Mouse (Mus musculus) midbrain, embryonic 15.5 days (tissue): ENCODE data around the gene Tmpo. TPM values are rescaled to one million over a fixed set of nuclear protein-coding genes. Genes with fewer than 3 reads are reported as not detected.
"Not testable (repeated sequence)": the region's sequence is repeated elsewhere in the genome, so short reads cannot be mapped to it uniquely, and the experiment has no call there.

Experiments used
- ATAC-seq: fragments of 200-750 bp; cut with Nextera tagmentation; replicated peaks from 2 replicates; pipeline ENCODE4 v1.8.0; 2017; ENCODE audit warnings: moderate TSS enrichment
- H3K27ac ChIP-seq: fragments of 300-500 bp; sonication (generic); 2 replicates; pipeline ENCODE4 v1.5.1; 2015; ENCODE audit warnings: mild to moderate bottlenecking, inconsistent platforms
- H3K27me3 ChIP-seq: fragments of 300-500 bp; sonication (generic); replicated peaks from 2 replicates; pipeline ENCODE4 v1.6.1; 2015; ENCODE audit warnings: inconsistent platforms
- H3K36me3 ChIP-seq: fragments of 300-500 bp; sonication (generic); replicated peaks from 2 replicates; pipeline ENCODE4 v1.6.1; 2015; ENCODE audit warnings: inconsistent platforms
- H3K4me1 ChIP-seq: fragments of 300-500 bp; sonication (generic); 2 replicates; pipeline ENCODE4 v1.6.1; 2015; ENCODE audit warnings: inconsistent platforms
- H3K4me2 ChIP-seq: fragments of 300-500 bp; sonication (generic); 2 replicates; pipeline ENCODE4 v1.6.1; 2015; ENCODE audit warnings: inconsistent platforms, mild to moderate bottlenecking, moderate library complexity
- H3K4me3 ChIP-seq: fragments of 300-500 bp; sonication (generic); 2 replicates; pipeline ENCODE4 v1.5.1; 2015; ENCODE audit warnings: mild to moderate bottlenecking, inconsistent platforms
- H3K9ac ChIP-seq: fragments of 300-500 bp; sonication (generic); 2 replicates; pipeline ENCODE4 v1.6.1; 2015; ENCODE audit warnings: mild to moderate bottlenecking, inconsistent platforms
- H3K9me3 ChIP-seq: fragments of 300-500 bp; sonication (generic); 2 replicates; pipeline ENCODE4 v1.6.1; 2016; ENCODE audit warnings: inconsistent platforms
- WGBS: fragments of 180-500 bp; shearing (Covaris S2); methylation state at CpG from one replicate; pipeline ENCODE4 v1.1.7; 2015; ENCODE audit warnings: mixed read lengths; 5-methylcytosine and 5-hydroxymethylcytosine counted together
- polyA plus RNA-seq: library from polyadenylated mRNA; unstranded; fragments of >200 nt; fragmentation: Nextera tagmentation; extraction: Ambion mirVana; gene quantifications from 2 replicates; pipeline ENCODE4 v1.2.1, GENCODE M21; 2015

Tmpo gene
- polyA plus RNA-seq, 1 experiment from 2014 or later, result 106 TPM

DNA sequence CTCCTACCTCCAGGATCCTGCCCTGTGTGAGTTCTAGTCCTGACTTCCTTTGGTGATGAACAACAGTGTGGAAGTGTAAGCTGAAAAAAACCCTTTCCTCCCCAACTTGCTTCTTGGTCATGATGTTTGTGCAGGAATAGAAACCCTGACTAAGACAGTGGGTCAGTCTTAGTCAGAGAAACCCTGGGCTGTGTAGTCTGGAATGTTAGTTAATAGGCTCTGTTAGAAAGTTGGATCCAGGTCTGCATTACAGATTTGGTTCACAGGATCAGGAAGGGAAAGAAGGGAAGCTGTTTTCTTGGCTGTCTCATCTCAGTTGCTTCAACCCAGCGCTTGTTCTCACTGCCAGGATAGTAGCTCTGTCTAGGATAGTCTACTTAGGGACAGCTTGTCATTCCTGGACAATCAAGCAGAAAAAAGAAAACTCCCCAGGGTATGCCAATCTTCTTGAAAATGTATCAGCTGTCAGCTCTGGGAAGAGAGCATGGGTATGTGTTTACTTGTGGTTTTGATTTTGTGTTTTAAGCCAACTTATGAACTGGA lies 18.2 kb upstream of the Tmpo start:
- Histone ChIP-seq H3K27me3 (no peaks in the 10 kb centered on the region), H3K27ac (no peak overlapping the region), H3K4me2 (no peak overlapping the region), H3K9me3 (no peaks in the 10 kb centered on the region), H3K36me3 (no peaks in the 10 kb centered on the region), H3K4me1 (no peaks in the 10 kb centered on the region), H3K4me3 (no peak overlapping the region), H3K9ac (no peak overlapping the region)
- ATAC-seq, result no peak
- WGBS, result 84% methylated on average over 1 of the region's 1 CpGs

DNA sequence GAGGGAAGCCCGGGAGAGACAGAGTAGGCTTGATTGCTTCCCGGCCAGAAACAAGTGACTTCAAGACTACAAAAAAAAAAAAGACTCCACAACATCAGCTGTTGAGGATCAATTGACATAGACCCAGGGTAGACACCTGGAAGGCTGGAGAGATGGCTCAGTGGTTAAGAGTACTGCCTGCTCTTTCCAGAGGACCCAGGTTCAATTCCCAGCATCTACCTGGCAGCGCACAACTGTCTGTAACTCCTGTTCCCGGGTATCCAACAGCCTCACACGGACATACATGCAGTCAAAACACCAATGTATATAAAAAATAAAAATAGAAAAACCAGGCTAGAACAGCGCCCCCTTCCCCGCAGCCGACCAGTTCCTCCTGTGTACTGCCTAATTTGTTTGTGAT lies 16.6 kb upstream of the Tmpo start:
- ATAC-seq, result no peak
- no peaks in the 10 kb centered on the region for H3K4me1 ChIP-seq
- H3K4me2 ChIP-seq, result no peak overlapping the region
- H3K27ac ChIP-seq, result no peak overlapping the region
- H3K9ac ChIP-seq, result no peak overlapping the region
- H3K4me3 ChIP-seq, result no peak overlapping the region
- no peaks in the 10 kb centered on the region for H3K27me3 ChIP-seq
- H3K9me3 ChIP-seq, result no peaks in the 10 kb centered on the region
- WGBS, result 95% methylated on average over 8 of the region's 8 CpGs
- H3K36me3 ChIP-seq, result no peaks in the 10 kb centered on the region

DNA sequence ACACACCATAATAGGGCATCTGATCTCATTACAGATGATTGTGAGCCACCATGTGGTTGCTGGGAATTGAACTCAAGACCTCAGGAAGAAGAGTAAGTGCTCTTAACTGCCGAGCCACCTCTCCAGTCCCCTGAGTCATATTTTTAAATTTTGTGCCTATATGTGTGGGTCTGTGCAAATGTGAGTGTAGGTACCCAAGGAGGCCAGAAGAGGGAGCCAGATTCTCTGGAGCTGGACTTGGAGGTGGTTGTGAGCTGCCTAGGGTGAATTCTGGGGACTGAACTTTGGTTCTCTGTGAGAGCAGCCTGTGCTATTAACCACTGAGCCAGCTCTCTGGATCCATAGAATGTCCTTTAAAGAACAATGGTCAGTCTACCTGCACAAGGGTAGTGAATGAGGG lies 15.7 kb upstream of the Tmpo start:
- Histone ChIP-seq H3K36me3 (no peaks in the 10 kb centered on the region), H3K9ac (no peak overlapping the region), H3K4me2 (no peak overlapping the region), H3K4me3 (no peak overlapping the region), H3K9me3 (no peaks in the 10 kb centered on the region), H3K27ac (no peak overlapping the region), H3K27me3 (no peaks in the 10 kb centered on the region), H3K4me1 (no peaks in the 10 kb centered on the region)
- ATAC-seq, result no peak
- 93% methylated on average over 1 of the region's 1 CpGs for WGBS

- Histone ChIP-seq H3K4me1 (no peaks in the 10 kb centered on the region), H3K9me3 (no peaks in the 10 kb centered on the region), H3K27me3 (no peaks in the 10 kb centered on the region), H3K4me2 (no peak overlapping the region), H3K9ac (no peak overlapping the region), H3K36me3 (no peaks in the 10 kb centered on the region), H3K4me3 (no peak overlapping the region), H3K27ac (no peak overlapping the region)
- WGBS, result 88% methylated on average over 5 of the region's 5 CpGs
- ATAC-seq, result no peak
Observed at GRCm38 (mm10) chr10:91195680-91196079, 14.6 kb upstream of the Tmpo start.

DNA sequence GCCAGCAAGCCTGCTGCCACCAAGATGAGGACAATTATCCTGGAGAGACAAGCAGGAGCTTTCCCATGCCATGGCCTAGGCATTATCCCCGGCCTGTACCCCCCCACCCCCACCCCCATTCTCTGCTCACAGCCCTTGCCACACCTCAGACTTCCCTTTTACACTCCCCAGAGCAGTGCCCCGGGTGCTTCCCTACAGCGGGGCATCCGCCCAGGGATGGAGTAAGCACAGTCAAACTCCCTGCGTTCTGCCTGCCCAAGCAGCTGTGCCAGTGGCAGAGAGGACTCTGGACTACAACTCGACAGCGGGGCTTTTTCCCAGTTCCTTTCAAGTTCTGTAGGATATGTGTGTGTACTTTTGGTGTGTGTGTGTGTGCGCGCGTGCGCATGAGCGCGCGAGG lies 14.0 kb upstream of the Tmpo start:
- Histone ChIP-seq H3K27me3 (no peaks in the 10 kb centered on the region), H3K4me3 (no peak overlapping the region), H3K9me3 (no peaks in the 10 kb centered on the region), H3K4me2 (no peak overlapping the region), H3K27ac (no peak overlapping the region), H3K9ac (no peak overlapping the region), H3K4me1 (no peaks in the 10 kb centered on the region), H3K36me3 (no peaks in the 10 kb centered on the region)
- no peak for ATAC-seq
- 87% methylated on average over 14 of the region's 14 CpGs for WGBS

DNA sequence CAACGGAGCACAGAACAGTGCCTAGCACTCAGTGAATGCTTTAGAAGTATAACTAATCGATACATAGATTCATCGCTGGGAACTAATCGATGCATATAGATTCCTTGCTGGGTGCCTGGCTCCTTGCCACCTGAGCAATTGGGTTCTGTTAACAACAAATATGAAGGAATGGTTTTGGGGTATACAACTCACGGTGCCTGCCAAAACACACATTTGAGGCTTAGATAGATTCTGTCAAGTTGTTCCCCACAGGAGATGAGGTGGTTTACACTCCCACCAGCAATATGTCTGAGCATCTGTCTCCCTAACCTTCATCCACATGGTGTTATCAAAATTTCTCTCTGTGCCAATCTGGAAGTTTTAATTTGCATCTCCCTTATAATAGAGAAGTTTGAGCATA lies 10.7 kb upstream of the Tmpo start:
- H3K4me2 ChIP-seq, result no peak overlapping the region
- no peaks in the 10 kb centered on the region for H3K27me3 ChIP-seq
- H3K4me1 ChIP-seq, result peaks cover 12% of the 10 kb centered on the region
- no peaks in the 10 kb centered on the region for H3K36me3 ChIP-seq
- H3K9ac ChIP-seq, result no peak overlapping the region
- H3K4me3 ChIP-seq, result no peak overlapping the region
- no peaks in the 10 kb centered on the region for H3K9me3 ChIP-seq
- no peak overlapping the region for H3K27ac ChIP-seq
- no peak for ATAC-seq
- 88% methylated on average over 5 of the region's 5 CpGs for WGBS

DNA sequence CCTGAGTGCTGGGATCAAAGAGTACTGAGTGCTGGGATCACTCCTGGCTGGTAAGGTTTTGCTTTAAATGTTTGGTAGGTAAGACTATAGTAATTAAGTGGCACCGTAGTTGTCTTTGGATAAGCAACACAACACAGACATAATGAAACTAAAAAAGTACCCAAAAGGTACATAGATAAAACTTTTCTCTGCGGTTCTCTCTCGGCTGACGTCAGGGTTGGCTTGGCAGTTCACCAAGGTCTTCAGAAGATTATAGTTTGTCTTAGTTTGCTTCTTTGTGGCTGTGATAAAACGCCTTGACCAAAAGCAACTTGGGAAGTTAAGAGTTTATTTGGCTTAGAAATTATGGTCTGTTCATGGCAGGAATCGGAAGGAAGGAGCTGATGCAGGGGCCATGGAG lies 8.4 kb upstream of the Tmpo start:
- no peaks in the 10 kb centered on the region for H3K36me3 ChIP-seq
- no peak for ATAC-seq
- H3K9me3 ChIP-seq, result no peaks in the 10 kb centered on the region
- no peak overlapping the region for H3K4me2 ChIP-seq
- 92% methylated on average over 6 of the region's 6 CpGs for WGBS
- no peak overlapping the region for H3K4me3 ChIP-seq
- H3K9ac ChIP-seq, result no peak overlapping the region
- H3K4me1 ChIP-seq, result peaks cover 13% of the 10 kb centered on the region
- no peak overlapping the region for H3K27ac ChIP-seq
- H3K27me3 ChIP-seq, result no peaks in the 10 kb centered on the region

DNA sequence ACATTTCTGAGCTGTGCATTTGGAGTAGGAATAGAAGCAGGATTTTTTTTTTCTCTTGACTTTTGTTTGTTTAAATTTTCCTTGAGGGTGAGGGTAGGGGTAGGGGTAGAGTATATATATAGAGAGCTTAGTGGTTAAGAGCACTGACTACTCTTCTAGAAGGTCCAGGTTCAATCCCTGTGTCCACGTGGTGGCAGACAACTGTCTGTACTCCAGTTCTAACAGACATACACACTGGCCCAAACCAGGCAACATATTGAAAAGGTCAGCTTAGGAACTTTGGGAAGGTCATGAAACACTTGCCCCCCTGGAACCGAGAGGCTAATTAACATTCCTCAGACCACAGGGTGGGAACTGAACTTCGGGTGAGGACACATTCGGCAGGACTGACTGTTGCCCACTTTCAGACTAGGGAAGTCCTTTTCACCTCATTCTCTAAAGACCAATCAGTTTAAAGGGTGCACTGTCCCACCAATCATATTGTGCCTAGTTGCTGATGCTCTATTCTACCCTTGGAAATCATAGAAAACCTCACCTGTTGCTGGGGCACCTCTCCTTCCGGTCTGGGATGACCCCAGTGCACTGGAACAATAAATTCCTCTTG lies 7.7 kb upstream of the Tmpo start:
- Histone ChIP-seq H3K4me1 (peaks cover 15% of the 10 kb centered on the region), H3K27me3 (no peaks in the 10 kb centered on the region), H3K36me3 (no peaks in the 10 kb centered on the region), H3K4me2 (no peak overlapping the region), H3K4me3 (no peak overlapping the region), H3K9ac (no peak overlapping the region), H3K9me3 (no peaks in the 10 kb centered on the region), H3K27ac (peak overlapping the region; percentile 96)
- WGBS, result 74% methylated on average over 5 of the region's 5 CpGs
- ATAC-seq, result no peak

DNA sequence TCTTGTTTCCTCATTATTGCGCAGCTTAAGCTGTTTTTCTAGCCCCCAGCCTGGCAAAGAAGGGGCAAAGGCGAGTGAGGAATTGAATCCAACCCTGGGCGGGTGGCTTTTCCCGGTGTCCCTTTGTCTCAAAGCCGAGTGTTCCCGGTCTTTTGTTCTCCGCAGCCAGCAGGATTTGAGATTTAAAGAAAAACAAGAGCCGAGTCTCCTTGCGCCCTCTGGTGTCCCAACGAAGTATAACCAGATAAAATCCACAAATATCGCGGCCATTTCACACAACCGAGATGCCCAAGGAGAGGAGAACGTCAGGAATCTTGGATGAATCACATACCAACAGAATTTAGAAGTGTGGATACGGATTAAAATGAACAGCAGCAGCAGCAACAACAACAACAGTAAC lies 6.8 kb upstream of the Tmpo start:
- H3K27me3 ChIP-seq, result no peaks in the 10 kb centered on the region
- peak overlapping the region; percentile 96 for H3K27ac ChIP-seq
- no peaks in the 10 kb centered on the region for H3K36me3 ChIP-seq
- peaks cover 24% of the 10 kb centered on the region for H3K4me1 ChIP-seq
- H3K9ac ChIP-seq, result peak overlapping the region; percentile 67
- peak overlapping the region; percentile 56 for H3K4me2 ChIP-seq
- WGBS, result under 1% methylated on average over 15 of the region's 15 CpGs
- peak overlapping the region; percentile 35 for H3K4me3 ChIP-seq
- no peaks in the 10 kb centered on the region for H3K9me3 ChIP-seq
- peak; percentile 66 for ATAC-seq

GRCm38 (mm10) chr10:91187349-91187748 lies 6.2 kb upstream of the Tmpo start:
- peak overlapping the region; percentile 56 for H3K4me2 ChIP-seq
- peak overlapping the region; percentile 67 for H3K9ac ChIP-seq
- peak overlapping the region; percentile 96 for H3K27ac ChIP-seq
- H3K4me1 ChIP-seq, result peaks cover 24% of the 10 kb centered on the region
- no peaks in the 10 kb centered on the region for H3K36me3 ChIP-seq
- no peaks in the 10 kb centered on the region for H3K27me3 ChIP-seq
- H3K4me3 ChIP-seq, result peak overlapping the region; percentile 35
- 11% methylated on average over 10 of the region's 10 CpGs for WGBS
- no peak; the same call in 1 of the 2 replicates for ATAC-seq
- H3K9me3 ChIP-seq, result no peaks in the 10 kb centered on the region

DNA sequence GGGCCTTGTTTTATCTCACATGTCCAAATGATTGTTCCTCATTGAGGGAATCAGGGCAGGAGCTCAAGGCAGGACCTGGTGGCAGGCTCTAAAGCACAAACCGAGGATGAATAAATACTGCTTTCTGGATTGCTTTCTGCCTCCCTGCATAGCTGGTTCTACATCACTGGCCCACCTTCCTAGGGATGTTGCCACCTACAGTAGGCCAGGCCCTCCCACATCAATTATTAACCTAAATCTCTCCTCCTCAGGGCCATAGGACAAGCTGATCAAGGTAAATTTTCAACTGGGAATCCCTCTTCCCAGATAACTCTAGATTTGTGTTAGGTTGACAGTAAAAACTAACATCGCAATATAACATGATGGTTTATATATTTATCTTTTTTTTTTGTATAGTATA lies 4.6 kb upstream of the Tmpo start:
- Histone ChIP-seq H3K9ac (no peak overlapping the region), H3K27me3 (no peaks in the 10 kb centered on the region), H3K4me1 (peaks cover 28% of the 10 kb centered on the region), H3K27ac (no peak overlapping the region), H3K36me3 (no peaks in the 10 kb centered on the region), H3K4me3 (no peak overlapping the region), H3K4me2 (no peak overlapping the region), H3K9me3 (no peaks in the 10 kb centered on the region)
- no peak for ATAC-seq
- 90% methylated on average over 2 of the region's 2 CpGs for WGBS

- not testable (repeated sequence) for H3K27ac ChIP-seq, H3K27me3 ChIP-seq, H3K36me3 ChIP-seq, H3K4me3 ChIP-seq, H3K4me2 ChIP-seq, H3K9me3 ChIP-seq, H3K9ac ChIP-seq, ATAC-seq
- H3K4me1 ChIP-seq, result peaks cover 36% of the 10 kb centered on the region
- WGBS, result 62% methylated on average over 5 of the region's 5 CpGs
Observed at GRCm38 (mm10) chr10:91184893-91185292, 3.8 kb upstream of the Tmpo start.

GRCm38 (mm10) chr10:91183316-91183715 lies 2.2 kb upstream of the Tmpo start:
- H3K4me3 ChIP-seq, result peak overlapping the region; percentile 63
- WGBS, result 37% methylated on average over 3 of the region's 3 CpGs

More at GRCm38 (mm10) chr10:91183316-91183715, 2.2 kb upstream of the Tmpo start:
- peak overlapping the region; percentile 99 for H3K27ac ChIP-seq
- H3K4me2 ChIP-seq, result peak overlapping the region; percentile 50
- peaks cover 37% of the 10 kb centered on the region for H3K4me1 ChIP-seq
- H3K9me3 ChIP-seq, result no peaks in the 10 kb centered on the region
- H3K9ac ChIP-seq, result 0 out of 2 replicates have a peak overlapping the region, but pooled peaks have one; percentile 5
- H3K36me3 ChIP-seq, result no peaks in the 10 kb centered on the region
- ATAC-seq, result no peak
- H3K27me3 ChIP-seq, result no peaks in the 10 kb centered on the region
